Mouse (Mus musculus): ENCODE measurements around the gene Klrc3. TPM values are rescaled to one million over a fixed set of nuclear protein-coding genes. Genes with fewer than 3 reads are reported as not detected.

Gene Klrc3
- polyA plus RNA-seq, 1 experiment from 2014 or later: not detected

DNA sequence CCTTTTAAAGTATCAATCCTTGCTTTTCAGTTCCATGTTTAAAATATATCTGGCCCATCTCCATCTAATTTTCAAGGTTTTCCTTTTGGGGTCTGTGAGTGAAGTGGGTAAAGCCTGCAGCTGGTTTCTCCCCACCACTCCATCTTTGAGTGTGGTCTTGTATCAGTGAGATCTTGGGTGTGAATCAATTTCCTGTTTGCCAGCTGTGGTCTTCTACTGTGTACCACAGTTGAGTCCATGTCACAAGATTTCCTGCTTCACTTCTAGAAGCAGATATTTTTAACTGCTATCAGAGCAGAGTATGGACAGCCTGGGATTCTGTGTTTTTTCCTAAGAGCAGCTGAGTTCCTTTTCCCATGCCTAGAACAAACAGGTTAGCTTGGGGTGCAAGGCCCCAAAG is 34.8 kb downstream of the Klrc3 start:
- no peak overlapping the region for H3K4me3 ChIP-seq (ENCODE audit: low read depth, low read length)
- no peak for DNase-seq (ENCODE audit: low spot score, missing footprints)
- no peaks in the 10 kb centered on the region for H3K27me3 ChIP-seq (ENCODE audit: control insufficient read depth, insufficient read depth, low read length)
- no peak overlapping the region for H3K4me2 ChIP-seq
- no peak overlapping the region for H3K27ac ChIP-seq (ENCODE audit: low read depth, low read length)
- no peaks in the 10 kb centered on the region for H3K36me3 ChIP-seq (ENCODE audit: control insufficient read depth, insufficient read depth, low read length)
- no peak overlapping the region for H3K9ac ChIP-seq (ENCODE audit: low read length)
- no peaks in the 10 kb centered on the region for H3K4me1 ChIP-seq (ENCODE audit: control insufficient read depth, insufficient read depth, low read length)
- ATAC-seq (ENCODE audit: low FRiP score): no peak
- H3K9me3 ChIP-seq (ENCODE audit: control insufficient read depth, low read length): no peaks in the 10 kb centered on the region

DNA sequence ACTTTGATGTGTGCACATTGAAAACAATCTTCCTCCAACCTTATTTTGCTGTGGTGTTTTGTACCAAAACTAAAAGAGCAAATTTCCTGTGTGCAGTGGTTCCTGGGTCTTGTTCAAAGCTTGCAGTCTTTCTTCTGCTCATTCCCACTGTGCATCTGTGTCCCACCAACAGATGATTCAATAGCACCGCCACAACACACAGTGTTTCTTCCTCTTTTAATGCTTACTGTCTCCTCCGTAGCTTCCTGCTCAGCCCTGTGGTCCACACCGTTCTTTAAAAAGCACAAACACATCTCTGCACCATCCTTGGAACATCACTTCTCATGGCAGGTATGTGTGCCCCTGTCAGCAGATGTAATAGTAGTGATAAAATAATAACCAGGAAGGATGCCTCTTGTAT is 51.6 kb downstream of the Klrc3 start, which contains the start of gene Klrd1:
Klrd1 (plus strand) TSS at position 275 of the 400 bp plus-strand sequence.
- Histone ChIP-seq H3K9ac (ENCODE audit: low read length) (no peak within 1 kb of the TSS), H3K4me2 (no peak within 1 kb of the TSS), H3K4me3 (ENCODE audit: low read depth, low read length) (no peak within 1 kb of the TSS), H3K27me3 (ENCODE audit: control insufficient read depth, insufficient read depth, low read length) (no peaks in the 10 kb centered on the region), H3K36me3 (ENCODE audit: control insufficient read depth, insufficient read depth, low read length) (no peaks in the 10 kb centered on the region), H3K27ac (ENCODE audit: low read depth, low read length) (no peak within 1 kb of the TSS), H3K9me3 (ENCODE audit: control insufficient read depth, low read length) (no peaks in the 10 kb centered on the region), H3K4me1 (ENCODE audit: control insufficient read depth, insufficient read depth, low read length) (no peaks in the 10 kb centered on the region)
- WGBS: 83% methylated on average over 3 of the region's 3 CpGs
- ATAC-seq (ENCODE audit: low FRiP score) (no peak), DNase-seq (ENCODE audit: low spot score, missing footprints) (no peak)

Small RNA genes within 50 kb of the gene (microRNA-seq; reads per million reads assigned to microRNA genes)
- not detected for gene Mir680-1

Other genes with a start within 250 kb of the Klrc3 start
- gene Clec1b, start 246.0 kb downstream of the Klrc3 start, polyA plus RNA-seq (2014; fragmentation: Nextera tagmentation; extraction: Ambion mirVana): 10.5 and 11.3 TPM in 2 replicates
- 0.23 and 0.26 TPM in 2 replicates for gene Clec9a, start 234.5 kb downstream of the Klrc3 start, polyA plus RNA-seq (2014; fragmentation: Nextera tagmentation; extraction: Ambion mirVana)
- gene Clec1a, start 191.3 kb downstream of the Klrc3 start, polyA plus RNA-seq (2014; fragmentation: Nextera tagmentation; extraction: Ambion mirVana): 1.2 and 1.3 TPM in 2 replicates
- 0.06 TPM in 1 of 2 replicates, not detected in the other for gene Olr1, start 136.2 kb downstream of the Klrc3 start, polyA plus RNA-seq (2014; fragmentation: Nextera tagmentation; extraction: Ambion mirVana)
- not detected in 2 replicates for gene Tmem52b, start 130.8 kb downstream of the Klrc3 start, polyA plus RNA-seq (2014; fragmentation: Nextera tagmentation; extraction: Ambion mirVana)
- gene Gabarapl1, start 110.2 kb downstream of the Klrc3 start, polyA plus RNA-seq (2014; fragmentation: Nextera tagmentation; extraction: Ambion mirVana): 22.7 and 24.5 TPM in 2 replicates
- gene Klre1, start 65.4 kb downstream of the Klrc3 start, polyA plus RNA-seq (2014; fragmentation: Nextera tagmentation; extraction: Ambion mirVana): not detected in 2 replicates
- gene Klrd1, start 51.6 kb downstream of the Klrc3 start, polyA plus RNA-seq (2014; fragmentation: Nextera tagmentation; extraction: Ambion mirVana): not detected in 2 replicates
- gene Klrk1, start 19.5 kb downstream of the Klrc3 start, polyA plus RNA-seq (2014; fragmentation: Nextera tagmentation; extraction: Ambion mirVana): 0.14 and 0.21 TPM in 2 replicates
- gene Klrc2, start 17.4 kb upstream of the Klrc3 start, polyA plus RNA-seq (2014; fragmentation: Nextera tagmentation; extraction: Ambion mirVana): not detected in 2 replicates
- gene Klrc1, start 35.6 kb upstream of the Klrc3 start, polyA plus RNA-seq (2014; fragmentation: Nextera tagmentation; extraction: Ambion mirVana): not detected in 2 replicates
- not detected in 2 replicates for gene Klri1, start 73.8 kb upstream of the Klrc3 start, polyA plus RNA-seq (2014; fragmentation: Nextera tagmentation; extraction: Ambion mirVana)
- gene Klri2, start 97.1 kb upstream of the Klrc3 start, polyA plus RNA-seq (2014; fragmentation: Nextera tagmentation; extraction: Ambion mirVana): not detected in 2 replicates
- gene Gm156, start 140.9 kb upstream of the Klrc3 start, polyA plus RNA-seq (2014; fragmentation: Nextera tagmentation; extraction: Ambion mirVana): not detected in 2 replicates
- gene Gm17631, start 219.3 kb upstream of the Klrc3 start, polyA plus RNA-seq (2014; fragmentation: Nextera tagmentation; extraction: Ambion mirVana): not detected in 2 replicates
- gene Klra17, start 233.3 kb upstream of the Klrc3 start, polyA plus RNA-seq (2014; fragmentation: Nextera tagmentation; extraction: Ambion mirVana): not detected in 2 replicates

Measured in midbrain, embryonic 11.5 days (tissue).